Mouse (Mus musculus): ENCODE data around the gene Klk14. TPM values are rescaled to one million over a fixed set of nuclear protein-coding genes. Genes with fewer than 3 reads are reported as not detected.

The Klk14 gene
- polyA plus RNA-seq, 1 experiment from 2014 or later: not detected

Other genes with a start within 250 kb of the Klk14 start
- gene Cldnd2, start 249.6 kb upstream of the Klk14 start, polyA plus RNA-seq (2014; fragmentation: Nextera tagmentation; extraction: Ambion mirVana): not detected in 2 replicates
- 240 and 251 TPM in 2 replicates for gene Etfb, start 246.3 kb upstream of the Klk14 start, polyA plus RNA-seq (2014; fragmentation: Nextera tagmentation; extraction: Ambion mirVana)
- not detected in 2 replicates for gene Gm45233, start 246.3 kb upstream of the Klk14 start, polyA plus RNA-seq (2014; fragmentation: Nextera tagmentation; extraction: Ambion mirVana)
- 1.7 and 2.0 TPM in 2 replicates for gene Vsig10l, start 227.3 kb upstream of the Klk14 start, polyA plus RNA-seq (2014; fragmentation: Nextera tagmentation; extraction: Ambion mirVana)
- 1.1 and 1.5 TPM in 2 replicates for gene Iglon5, start 200.3 kb upstream of the Klk14 start, polyA plus RNA-seq (2014; fragmentation: Nextera tagmentation; extraction: Ambion mirVana)
- not detected in 2 replicates for gene 4931406B18Rik, start 184.5 kb upstream of the Klk14 start, polyA plus RNA-seq (2014; fragmentation: Nextera tagmentation; extraction: Ambion mirVana)
- 1.3 and 1.5 TPM in 2 replicates for gene Cd33, start 146.0 kb upstream of the Klk14 start, polyA plus RNA-seq (2014; fragmentation: Nextera tagmentation; extraction: Ambion mirVana)
- 5.4 and 7.1 TPM in 2 replicates for gene Zfp658, start 128.2 kb upstream of the Klk14 start, polyA plus RNA-seq (2014; fragmentation: Nextera tagmentation; extraction: Ambion mirVana)
- gene Zfp719, start 110.8 kb upstream of the Klk14 start, polyA plus RNA-seq (2014; fragmentation: Nextera tagmentation; extraction: Ambion mirVana): 19.3 and 19.6 TPM in 2 replicates
- gene Zfp819, start 83.2 kb upstream of the Klk14 start, polyA plus RNA-seq (2014; fragmentation: Nextera tagmentation; extraction: Ambion mirVana): 0.14 and 0.67 TPM in 2 replicates
- not detected in 2 replicates for gene Ceacam18, start 55.7 kb upstream of the Klk14 start, polyA plus RNA-seq (2014; fragmentation: Nextera tagmentation; extraction: Ambion mirVana)
- gene Siglece, start 30.3 kb upstream of the Klk14 start, polyA plus RNA-seq (2014; fragmentation: Nextera tagmentation; extraction: Ambion mirVana): 0.32 TPM in 1 of 2 replicates, not detected in the other
- 8.1 and 9.1 TPM in 2 replicates for gene Ctu1, start 18.4 kb upstream of the Klk14 start, polyA plus RNA-seq (2014; fragmentation: Nextera tagmentation; extraction: Ambion mirVana)
- 0.49 TPM in 2 replicates for gene Klk13, start 22.1 kb downstream of the Klk14 start, polyA plus RNA-seq (2014; fragmentation: Nextera tagmentation; extraction: Ambion mirVana)
- gene Klk12, start 78.5 kb downstream of the Klk14 start, polyA plus RNA-seq (2014; fragmentation: Nextera tagmentation; extraction: Ambion mirVana): not detected in 2 replicates
- not detected in 2 replicates for gene Klk11, start 84.2 kb downstream of the Klk14 start, polyA plus RNA-seq (2014; fragmentation: Nextera tagmentation; extraction: Ambion mirVana)
- 0.15 and 0.40 TPM in 2 replicates for gene Klk10, start 90.6 kb downstream of the Klk14 start, polyA plus RNA-seq (2014; fragmentation: Nextera tagmentation; extraction: Ambion mirVana)
- not detected in 2 replicates for gene Klk9, start 101.5 kb downstream of the Klk14 start, polyA plus RNA-seq (2014; fragmentation: Nextera tagmentation; extraction: Ambion mirVana)
- gene Klk8, start 107.2 kb downstream of the Klk14 start, polyA plus RNA-seq (2014; fragmentation: Nextera tagmentation; extraction: Ambion mirVana): 14.4 and 19.0 TPM in 2 replicates
- not detected in 2 replicates for gene Klk7, start 120.9 kb downstream of the Klk14 start, polyA plus RNA-seq (2014; fragmentation: Nextera tagmentation; extraction: Ambion mirVana)
- 0.29 TPM in 1 of 2 replicates, not detected in the other for gene Klk6, start 134.1 kb downstream of the Klk14 start, polyA plus RNA-seq (2014; fragmentation: Nextera tagmentation; extraction: Ambion mirVana)
- not detected in 2 replicates for gene Klk5, start 151.6 kb downstream of the Klk14 start, polyA plus RNA-seq (2014; fragmentation: Nextera tagmentation; extraction: Ambion mirVana)
- 0.28 TPM in 1 of 2 replicates, not detected in the other for gene Klk4, start 190.7 kb downstream of the Klk14 start, polyA plus RNA-seq (2014; fragmentation: Nextera tagmentation; extraction: Ambion mirVana)
- gene Klk15, start 243.3 kb downstream of the Klk14 start, polyA plus RNA-seq (2014; fragmentation: Nextera tagmentation; extraction: Ambion mirVana): not detected in 2 replicates